Mouse (Mus musculus): ENCODE results near the gene Qrsl1.

DNA sequence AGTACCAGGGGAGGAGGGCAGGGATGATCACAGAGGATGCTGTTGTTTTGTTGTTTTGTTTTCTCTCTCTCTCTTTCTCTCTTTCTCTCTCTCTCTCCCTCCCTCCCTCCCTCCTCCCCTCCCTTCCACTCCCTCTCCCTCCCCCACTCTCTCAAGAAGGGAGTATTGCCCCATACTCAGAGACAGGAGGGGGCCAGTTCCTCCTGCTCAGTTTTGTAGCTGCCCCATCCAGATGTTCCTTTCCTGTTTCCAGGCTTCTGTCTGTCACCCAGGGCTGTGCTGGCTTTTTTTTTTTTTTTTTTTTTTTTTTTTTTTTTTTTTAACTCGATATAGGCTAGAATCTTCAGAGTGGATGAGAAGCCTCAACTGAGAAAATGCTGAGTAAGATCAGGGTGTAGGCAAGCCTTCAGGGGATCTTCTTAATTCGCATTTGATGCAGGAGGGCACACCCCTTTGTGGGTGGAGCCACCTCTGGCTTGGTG lies 55.4 kb downstream of the Qrsl1 start:
- TF ChIP-seq CTCF (IDR thresholded peaks at IDR 0.05; ENCODE audit: control insufficient read depth, insufficient read depth, insufficient replicate concordance, low read depth, low read length) (no peak), POLR2A (IDR thresholded peaks at IDR 0.05; ENCODE audit: control insufficient read depth, low read depth, low read length) (no peak)

Data from testis, adult 2 months (tissue).